Mouse (Mus musculus) limb, embryonic 10.5 days (tissue): ENCODE data around the gene Mutyh. TPM values are rescaled to one million over a fixed set of nuclear protein-coding genes. Genes with fewer than 3 reads are reported as not detected.
"Not testable (repeated sequence)": the region's sequence is repeated elsewhere in the genome, so short reads cannot be mapped to it uniquely, and the experiment has no call there.

Source experiments
- DNase-seq: peaks from one replicate; pipeline ENCODE4 v3.0.0-alpha.2; 2017; ENCODE audit warnings: low spot score
- H3K27ac ChIP-seq: fragments of 300-500 bp; sonication (generic); 2 replicates; pipeline ENCODE4 v1.5.1; 2016; ENCODE audit warnings: mild to moderate bottlenecking
- H3K27me3 ChIP-seq: fragments of 300-500 bp; sonication (generic); 2 replicates; pipeline ENCODE4 v1.6.1; 2016; ENCODE audit warnings: low read depth, mild to moderate bottlenecking; ENCODE audit not compliant: poor library complexity, severe bottlenecking
- H3K36me3 ChIP-seq: fragments of 300-500 bp; sonication (generic); 2 replicates; pipeline ENCODE4 v1.6.1; 2016; ENCODE audit warnings: mild to moderate bottlenecking, moderate library complexity
- H3K4me1 ChIP-seq: fragments of 300-500 bp; sonication (generic); 2 replicates; pipeline ENCODE4 v1.6.1; 2016
- H3K4me3 ChIP-seq: fragments of 300-500 bp; sonication (generic); 2 replicates; pipeline ENCODE4 v1.5.1; 2016; ENCODE audit warnings: mild to moderate bottlenecking, moderate library complexity
- H3K9me3 ChIP-seq: fragments of 300-500 bp; sonication (generic); replicated peaks from 2 replicates; pipeline ENCODE4 v1.6.1; 2016; ENCODE audit warnings: mild to moderate bottlenecking
- WGBS: fragments of 180-500 bp; shearing (Covaris S2); methylation state at CpG from one replicate; pipeline ENCODE4 v1.1.7; 2016; 5-methylcytosine and 5-hydroxymethylcytosine counted together
- polyA plus RNA-seq: library from polyadenylated mRNA; unstranded; fragments of >200 nt; fragmentation: Nextera tagmentation; extraction: Ambion mirVana; gene quantifications from 2 replicates; pipeline ENCODE4 v1.2.1, GENCODE M21; 2016

Mutyh gene
- polyA plus RNA-seq, 1 experiment from 2014 or later: 33.0 TPM

DNA sequence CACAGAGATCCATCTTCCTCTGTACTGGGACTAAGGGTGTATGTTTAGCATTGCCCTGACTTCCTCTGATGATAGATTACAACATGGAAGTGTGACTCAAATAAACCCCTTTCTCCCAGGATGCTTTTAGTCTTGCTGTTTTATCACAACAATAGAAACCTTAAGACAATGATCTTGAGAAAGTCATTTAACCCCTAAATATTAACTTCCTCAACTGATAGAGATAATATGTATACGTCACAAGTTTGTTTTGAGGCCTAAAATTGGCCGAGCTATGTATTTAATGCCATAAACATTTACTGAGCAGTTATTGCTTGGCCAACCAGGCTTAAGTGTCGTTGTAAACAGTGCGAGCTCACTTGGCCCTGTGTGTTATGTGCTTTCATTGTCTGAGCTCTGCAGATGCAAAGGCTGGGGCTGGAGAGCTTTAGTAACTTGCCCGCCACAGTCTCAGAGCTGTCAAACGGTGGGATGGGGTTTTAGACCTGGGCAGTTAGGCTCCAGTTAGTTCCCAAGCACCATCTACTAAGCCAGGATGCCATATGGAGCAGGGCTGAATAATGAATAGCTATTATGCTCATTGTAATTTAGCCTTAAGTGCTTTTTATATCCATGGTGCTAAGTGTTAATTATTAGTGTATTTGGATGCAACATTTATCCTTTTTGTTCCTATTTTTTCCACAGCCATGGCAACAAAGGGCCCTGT, 22.0 kb downstream of the Mutyh start:
- H3K4me1 ChIP-seq: peaks cover 17% of the 10 kb centered on the region

DNA sequence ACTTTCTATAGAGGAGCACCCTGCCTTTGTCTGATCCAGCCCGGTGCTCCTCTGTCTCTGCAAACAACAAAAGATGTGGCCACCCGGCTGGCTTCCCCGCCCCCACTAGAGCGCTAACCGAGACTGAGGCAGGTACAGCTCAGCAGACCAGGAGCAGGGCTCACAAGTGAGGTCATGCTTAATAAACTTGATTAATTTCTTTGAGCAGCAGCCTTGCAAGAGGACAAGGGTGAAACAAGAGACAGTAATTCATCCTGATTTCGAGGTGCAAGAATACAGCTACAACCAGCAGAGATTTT, 22.5 kb downstream of the Mutyh start:
- WGBS: 29% methylated on average over 6 of the region's 6 CpGs
- Histone ChIP-seq H3K4me1 (peaks cover 13% of the 10 kb centered on the region), H3K9me3 (no peaks in the 10 kb centered on the region), H3K4me3 (no peak overlapping the region), H3K27ac (no peak overlapping the region), H3K27me3 (no peaks in the 10 kb centered on the region), H3K36me3 (no peaks in the 10 kb centered on the region)
- no peak for DNase-seq

More for the DNA sequence above, 22.0 kb downstream of the Mutyh start:
- DNase-seq: no peak
- H3K27ac ChIP-seq: no peak overlapping the region
- no peaks in the 10 kb centered on the region for H3K9me3 ChIP-seq
- WGBS: 62% methylated on average over 6 of the region's 6 CpGs
- H3K36me3 ChIP-seq: no peaks in the 10 kb centered on the region
- H3K4me3 ChIP-seq: no peak overlapping the region
- H3K27me3 ChIP-seq: no peaks in the 10 kb centered on the region

DNA sequence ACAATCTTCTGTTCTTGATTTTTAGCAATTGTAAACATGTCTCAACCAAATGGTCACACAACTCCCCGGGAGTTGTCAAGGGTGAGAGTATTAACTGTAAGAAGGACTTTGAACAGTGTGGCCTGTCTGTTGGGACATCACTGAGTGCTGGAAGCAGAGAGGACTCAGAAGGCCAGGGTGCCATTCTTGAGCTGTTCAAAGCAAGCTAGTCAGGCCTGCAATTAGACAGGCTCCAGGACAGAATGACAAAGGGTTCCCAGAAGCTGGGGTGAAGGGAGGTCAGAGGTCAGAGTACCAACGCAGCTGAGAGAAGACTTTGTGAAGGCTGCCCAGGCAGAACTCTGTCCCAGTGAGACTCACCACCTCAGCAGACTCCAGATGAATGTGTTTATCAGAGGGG, 31.5 kb downstream of the Mutyh start:
- peaks cover 25% of the 10 kb centered on the region for H3K27me3 ChIP-seq
- no peak overlapping the region for H3K27ac ChIP-seq
- DNase-seq: no peak
- no peak overlapping the region for H3K4me3 ChIP-seq
- peaks cover 7% of the 10 kb centered on the region; the same call in 1 of the 2 replicates for H3K4me1 ChIP-seq
- no peaks in the 10 kb centered on the region for H3K36me3 ChIP-seq
- WGBS: 34% methylated on average over 2 of the region's 2 CpGs
- no peaks in the 10 kb centered on the region for H3K9me3 ChIP-seq

DNA sequence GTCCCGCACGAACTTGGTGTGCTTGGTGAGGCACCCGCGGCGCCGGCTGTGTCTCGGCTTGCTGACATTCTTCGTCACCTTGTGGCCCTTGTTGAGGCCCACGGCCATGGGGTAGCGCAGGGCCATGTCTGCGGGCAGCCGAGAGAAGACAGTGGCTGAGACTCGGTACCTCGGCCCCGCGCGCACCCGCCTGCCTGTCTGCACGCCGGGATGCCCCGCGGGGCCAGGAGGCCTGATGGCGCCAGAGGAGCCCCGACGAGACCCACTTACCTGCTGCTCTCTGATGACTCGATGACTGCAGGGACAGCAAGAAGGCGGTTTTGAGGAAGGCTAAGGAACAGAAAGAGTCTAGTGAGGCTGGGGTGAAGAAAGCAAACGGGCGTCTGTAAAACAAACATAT, 32.6 kb downstream of the Mutyh start:
- H3K4me3 ChIP-seq: peak overlapping the region; percentile 35
- WGBS: 21% methylated on average over 27 of the region's 29 CpGs
- peak; percentile 46 for DNase-seq
- not testable (repeated sequence) for H3K4me1 ChIP-seq, H3K36me3 ChIP-seq, H3K9me3 ChIP-seq, H3K27ac ChIP-seq
- peaks cover 25% of the 10 kb centered on the region for H3K27me3 ChIP-seq

DNA sequence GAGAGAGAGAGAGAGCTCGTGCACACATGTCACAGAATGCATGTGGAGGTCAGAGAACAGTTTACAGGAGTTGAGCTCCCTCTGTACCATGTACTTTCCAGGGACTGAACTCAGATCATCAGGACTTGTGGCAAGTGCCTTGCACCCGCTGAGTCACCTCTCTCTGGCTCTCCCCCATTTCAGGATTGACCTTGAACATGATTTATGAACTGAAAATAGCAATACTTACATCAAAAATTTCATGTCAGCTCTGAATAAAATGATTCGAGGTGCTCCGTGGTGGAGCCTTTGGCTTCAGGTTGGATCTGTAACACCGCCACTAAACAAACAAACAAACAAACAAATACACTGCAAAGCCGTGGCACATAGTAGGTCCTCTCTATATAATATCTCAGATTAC, 33.3 kb downstream of the Mutyh start:
- Histone ChIP-seq H3K9me3 (no peaks in the 10 kb centered on the region), H3K27ac (no peak overlapping the region), H3K4me3 (no peak overlapping the region), H3K4me1 (peaks cover 7% of the 10 kb centered on the region; the same call in 1 of the 2 replicates), H3K36me3 (no peaks in the 10 kb centered on the region), H3K27me3 (peaks cover 25% of the 10 kb centered on the region)
- WGBS: 83% methylated on average over 6 of the region's 6 CpGs
- DNase-seq: no peak

DNA sequence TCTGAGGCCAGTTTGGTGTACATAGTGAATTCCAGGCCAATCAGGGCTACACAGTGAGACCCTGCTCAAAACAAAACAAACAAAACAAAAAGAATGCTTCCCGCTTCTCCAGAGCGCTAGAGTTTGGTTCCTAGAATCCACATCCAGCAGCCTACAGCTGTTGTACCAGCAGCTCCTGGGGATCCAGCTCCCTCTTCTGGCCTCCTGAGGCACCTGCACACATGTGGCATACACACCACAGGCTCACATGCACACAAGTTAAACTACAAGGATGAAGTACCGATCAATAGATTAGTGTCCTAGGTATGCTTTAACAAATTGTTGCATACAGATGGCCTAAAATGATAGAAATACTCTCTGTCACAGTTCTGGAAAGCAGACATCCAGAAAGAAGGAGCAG, 36.8 kb downstream of the Mutyh start:
- Histone ChIP-seq H3K9me3 (no peaks in the 10 kb centered on the region), H3K36me3 (no peaks in the 10 kb centered on the region), H3K27me3 (peaks cover 19% of the 10 kb centered on the region), H3K27ac (no peak overlapping the region), H3K4me1 (peaks cover 3% of the 10 kb centered on the region; the same call in 1 of the 2 replicates), H3K4me3 (no peak overlapping the region)
- no peak for DNase-seq
- 96% methylated on average over 3 of the region's 3 CpGs for WGBS

DNA sequence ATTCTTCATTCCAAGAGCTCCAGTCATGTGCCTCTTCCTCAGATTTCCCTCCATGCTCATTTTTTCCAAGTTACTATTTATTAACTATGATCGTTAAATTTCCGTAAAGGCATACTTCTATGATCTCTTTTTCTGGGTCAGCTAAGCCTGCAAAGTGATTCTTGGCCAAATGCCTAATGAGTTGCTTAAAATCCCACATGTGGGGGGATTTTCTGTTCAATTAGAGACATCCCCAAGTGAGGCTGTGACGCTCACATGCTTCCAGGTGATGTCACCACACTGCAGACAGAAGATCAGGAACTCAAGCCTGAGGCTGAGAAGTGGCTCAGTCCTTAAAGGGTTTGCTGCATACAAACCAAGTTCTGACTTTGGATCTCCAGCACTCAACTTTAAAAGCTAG, 42.4 kb downstream of the Mutyh start:
- H3K36me3 ChIP-seq: no peaks in the 10 kb centered on the region
- no peaks in the 10 kb centered on the region for H3K9me3 ChIP-seq
- no peak for DNase-seq
- no peaks in the 10 kb centered on the region for H3K27me3 ChIP-seq
- H3K4me1 ChIP-seq: no peaks in the 10 kb centered on the region
- H3K27ac ChIP-seq: no peak overlapping the region
- H3K4me3 ChIP-seq: no peak overlapping the region
- WGBS: 88% methylated on average over 3 of the region's 3 CpGs

DNA sequence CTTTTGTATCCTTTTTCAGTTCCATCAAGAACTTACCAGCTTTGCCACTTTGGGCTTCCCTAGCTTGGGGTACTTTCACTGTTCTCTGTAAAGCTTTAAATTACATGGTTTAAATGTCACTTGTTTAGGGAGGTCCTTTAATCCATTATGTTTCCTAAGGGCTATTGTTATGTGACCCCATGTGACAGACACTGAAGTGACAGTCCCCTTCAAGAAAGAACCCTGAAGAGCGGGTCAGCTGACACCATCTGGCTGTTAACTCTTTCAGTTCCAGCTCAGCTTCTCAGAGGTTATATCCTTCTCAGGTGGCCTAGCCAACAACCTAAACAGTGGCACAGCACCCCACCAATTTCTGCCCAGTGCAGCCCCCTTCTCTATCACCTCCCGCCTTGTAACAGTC, 46.8 kb downstream of the Mutyh start:
- Histone ChIP-seq H3K27ac (no peak overlapping the region), H3K27me3 (no peaks in the 10 kb centered on the region), H3K36me3 (no peaks in the 10 kb centered on the region), H3K4me1 (no peaks in the 10 kb centered on the region), H3K4me3 (no peak overlapping the region), H3K9me3 (no peaks in the 10 kb centered on the region)
- no peak for DNase-seq
- 23% methylated on average over 2 of the region's 2 CpGs for WGBS

DNA sequence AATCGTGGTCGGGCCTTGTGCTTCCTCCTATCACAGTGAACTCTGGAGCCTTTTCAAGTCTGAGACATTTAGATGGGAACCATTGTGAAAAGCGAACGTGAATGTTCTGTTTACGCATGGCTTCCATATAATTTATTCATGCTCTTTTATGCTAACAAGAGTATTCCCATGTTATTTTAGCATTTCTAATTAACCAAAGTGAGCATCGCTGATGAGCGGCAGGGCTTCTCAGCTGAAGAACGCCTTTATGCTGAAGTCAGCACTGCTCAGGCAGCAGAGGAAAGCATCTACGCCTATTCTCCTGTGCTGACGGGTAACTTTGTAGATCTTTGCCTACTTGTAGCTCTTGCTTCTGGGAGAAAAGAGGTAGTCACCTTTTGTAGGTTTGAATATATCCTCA, 49.7 kb downstream of the Mutyh start:
- Histone ChIP-seq H3K27me3 (no peaks in the 10 kb centered on the region), H3K4me1 (no peaks in the 10 kb centered on the region), H3K9me3 (no peaks in the 10 kb centered on the region), H3K36me3 (no peaks in the 10 kb centered on the region), H3K27ac (no peak overlapping the region), H3K4me3 (no peak overlapping the region)
- DNase-seq: no peak
- WGBS: 91% methylated on average over 10 of the region's 10 CpGs

DNA sequence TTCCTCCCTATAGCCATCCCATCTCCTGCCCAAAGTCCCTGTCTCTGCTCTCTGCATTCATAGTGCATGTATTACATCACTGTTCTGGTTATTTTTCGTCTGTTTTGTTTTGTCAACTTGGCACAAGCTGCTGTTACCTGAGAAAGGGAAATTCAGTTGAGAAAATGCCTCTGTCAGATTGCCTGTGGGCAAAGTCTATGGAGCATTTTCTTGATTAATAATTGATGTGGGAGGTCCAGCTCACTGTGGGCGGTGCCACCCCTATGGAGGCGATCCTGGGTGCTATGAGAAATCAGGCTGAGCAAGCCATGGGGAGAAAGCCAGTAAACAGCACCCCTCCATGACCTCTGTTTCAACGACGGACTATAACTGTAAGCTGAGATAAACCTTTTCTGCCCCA, 52.2 kb downstream of the Mutyh start:
- H3K36me3 ChIP-seq: no peaks in the 10 kb centered on the region
- H3K4me3 ChIP-seq: no peak overlapping the region
- 82% methylated on average over 5 of the region's 5 CpGs for WGBS
- H3K27ac ChIP-seq: no peak overlapping the region
- H3K9me3 ChIP-seq: no peaks in the 10 kb centered on the region
- no peak for DNase-seq
- no peaks in the 10 kb centered on the region for H3K27me3 ChIP-seq
- no peaks in the 10 kb centered on the region for H3K4me1 ChIP-seq

DNA sequence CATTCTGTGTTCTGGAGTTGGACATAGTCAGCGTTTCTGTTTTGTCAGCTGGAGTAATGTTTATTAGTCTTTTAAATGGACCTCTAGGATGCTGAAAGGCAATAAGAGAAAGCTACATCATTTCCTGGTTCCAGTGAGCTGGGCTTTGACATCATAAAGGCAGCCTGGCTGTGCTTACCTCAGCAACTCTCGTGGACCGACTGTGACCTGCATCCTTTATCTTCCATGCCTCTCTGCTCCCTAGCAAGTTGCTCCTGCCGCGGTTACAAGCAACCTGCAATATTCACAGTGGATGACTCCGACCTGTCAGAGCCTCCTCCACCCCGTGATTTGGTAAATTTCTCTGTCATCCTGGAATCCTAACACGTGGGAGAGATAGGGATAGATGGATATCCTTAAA, 54.5 kb downstream of the Mutyh start:
- Histone ChIP-seq H3K36me3 (no peaks in the 10 kb centered on the region), H3K9me3 (no peaks in the 10 kb centered on the region), H3K27me3 (no peaks in the 10 kb centered on the region), H3K27ac (no peak overlapping the region), H3K4me1 (no peaks in the 10 kb centered on the region), H3K4me3 (no peak overlapping the region)
- DNase-seq: no peak
- 81% methylated on average over 8 of the region's 8 CpGs for WGBS

Other genes starting within 250 kb of the Mutyh start
- 0.84 and 1.5 TPM in 2 replicates for gene Ccdc17, start 211.1 kb upstream of the Mutyh start, polyA plus RNA-seq
- gene Nasp, start 179.8 kb upstream of the Mutyh start, polyA plus RNA-seq: 334 and 364 TPM in 2 replicates
- gene Akr1a1, start 156.0 kb upstream of the Mutyh start, polyA plus RNA-seq: 694 and 733 TPM in 2 replicates
- gene Prdx1, start 122.2 kb upstream of the Mutyh start, polyA plus RNA-seq: 1,278 and 1,447 TPM in 2 replicates
- 36.6 and 38.7 TPM in 2 replicates for gene Mmachc, start 99.3 kb upstream of the Mutyh start, polyA plus RNA-seq
- 34.0 and 36.3 TPM in 2 replicates for gene Ccdc163, start 99.2 kb upstream of the Mutyh start, polyA plus RNA-seq
- gene Tesk2, start 86.8 kb upstream of the Mutyh start, polyA plus RNA-seq: 8.0 and 13.6 TPM in 2 replicates
- gene Toe1, start 83 bp upstream of the Mutyh start, polyA plus RNA-seq: 40.8 and 42.3 TPM in 2 replicates
- gene Hpdl, start 14.0 kb downstream of the Mutyh start, polyA plus RNA-seq: 2.2 TPM in 2 replicates
- 0.59 and 0.68 TPM in 2 replicates for gene Zswim5, start 69.7 kb downstream of the Mutyh start, polyA plus RNA-seq
- gene Urod, start 186.7 kb downstream of the Mutyh start, polyA plus RNA-seq: 121 and 129 TPM in 2 replicates
- 7.9 and 9.6 TPM in 2 replicates for gene Hectd3, start 187.6 kb downstream of the Mutyh start, polyA plus RNA-seq
- 63.3 and 74.0 TPM in 2 replicates for gene Eif2b3, start 211.7 kb downstream of the Mutyh start, polyA plus RNA-seq